Mouse (Mus musculus) bone marrow, adult 2 months (tissue): ENCODE results near the gene Bcl7b.

ENCODE experiments used
- CTCF ChIP-seq: fragments of 200-500 bp; IDR thresholded peaks from 2 replicates; pipeline ENCODE4 v1.5.1; 2011; ENCODE audit warnings: low read length, control low read depth; ENCODE audit not compliant: control insufficient read depth, insufficient read depth
- POLR2A ChIP-seq: fragments of 200-500 bp; IDR thresholded peaks from 2 replicates; pipeline ENCODE4 v1.6.1; 2011; ENCODE audit warnings: low read depth, mild to moderate bottlenecking, control low read depth, low read length, borderline replicate concordance; ENCODE audit not compliant: control insufficient read depth

- TF ChIP-seq CTCF: no peak
- TF ChIP-seq POLR2A: no peak
Measured at GRCm38 (mm10) chr5:135179616-135180015, 11.5 kb downstream of the Bcl7b start.
